Mouse (Mus musculus) midbrain, embryonic 13.5 days (tissue): ENCODE measurements around the gene Slc15a4. TPM values are rescaled to one million over a fixed set of nuclear protein-coding genes. Genes with fewer than 3 reads are reported as not detected.
A peak's percentile ranks its signal among the peaks of the same experiment; 100 is the strongest.

Source experiments
- ATAC-seq: fragments of 200-750 bp; cut with Nextera tagmentation; 2 replicates; pipeline ENCODE4 v1.8.0; 2017; ENCODE audit warnings: mild to moderate bottlenecking, moderate TSS enrichment, moderate library complexity
- H3K27ac ChIP-seq: fragments of 300-500 bp; sonication (generic); 2 replicates; pipeline ENCODE4 v1.5.1; 2015; ENCODE audit warnings: inconsistent platforms, mild to moderate bottlenecking, moderate library complexity
- H3K27me3 ChIP-seq: fragments of 300-500 bp; sonication (generic); 2 replicates; pipeline ENCODE4 v1.6.1; 2015; ENCODE audit warnings: mild to moderate bottlenecking, inconsistent platforms
- H3K36me3 ChIP-seq: fragments of 300-500 bp; sonication (generic); 2 replicates; pipeline ENCODE4 v1.6.1; 2015; ENCODE audit warnings: mild to moderate bottlenecking, inconsistent platforms
- H3K4me1 ChIP-seq: fragments of 300-500 bp; sonication (generic); replicated peaks from 2 replicates; pipeline ENCODE4 v1.6.1; 2015; ENCODE audit warnings: inconsistent platforms
- H3K4me2 ChIP-seq: fragments of 300-500 bp; sonication (generic); replicated peaks from 2 replicates; pipeline ENCODE4 v1.6.1; 2015; ENCODE audit warnings: moderate library complexity, mild to moderate bottlenecking, inconsistent platforms
- H3K4me3 ChIP-seq: fragments of 300-500 bp; sonication (generic); replicated peaks from 2 replicates; pipeline ENCODE4 v1.5.1; 2015; ENCODE audit warnings: mild to moderate bottlenecking, inconsistent platforms
- H3K9ac ChIP-seq: fragments of 300-500 bp; sonication (generic); replicated peaks from 2 replicates; pipeline ENCODE4 v1.6.1; 2015; ENCODE audit warnings: mild to moderate bottlenecking, inconsistent platforms
- H3K9me3 ChIP-seq: fragments of 300-500 bp; sonication (generic); 2 replicates; pipeline ENCODE4 v1.6.1; 2016; ENCODE audit warnings: mild to moderate bottlenecking, inconsistent platforms
- WGBS: fragments of 180-500 bp; shearing (Covaris S2); methylation state at CpG from one replicate; pipeline ENCODE4 v1.1.7; 2015; 5-methylcytosine and 5-hydroxymethylcytosine counted together
- polyA plus RNA-seq: library from polyadenylated mRNA; unstranded; fragments of >200 nt; fragmentation: Nextera tagmentation; extraction: Ambion mirVana; gene quantifications from 2 replicates; pipeline ENCODE4 v1.2.1, GENCODE M21; 2015

Gene Slc15a4
- polyA plus RNA-seq, 1 experiment from 2014 or later = 24.4 TPM

GRCm38 (mm10) chr5:127618834-127619233, 13.9 kb downstream of the Slc15a4 start:
- Histone ChIP-seq H3K27ac (no peak overlapping the region), H3K4me1 (peaks cover 28% of the 10 kb centered on the region), H3K27me3 (no peaks in the 10 kb centered on the region), H3K36me3 (no peaks in the 10 kb centered on the region), H3K9ac (no peak overlapping the region), H3K4me3 (no peak overlapping the region), H3K9me3 (no peaks in the 10 kb centered on the region), H3K4me2 (no peak overlapping the region)
- 74% methylated on average over 3 of the region's 3 CpGs for WGBS
- ATAC-seq = no peak

GRCm38 (mm10) chr5:127616884-127617635, 15.6 kb downstream of the Slc15a4 start:
- H3K4me1 ChIP-seq = peaks cover 34% of the 10 kb centered on the region
- H3K4me3 ChIP-seq = peak overlapping the region; percentile 99
- WGBS = under 1% methylated on average over 90 of the region's 91 CpGs
- H3K27me3 ChIP-seq = no peaks in the 10 kb centered on the region
- ATAC-seq = peak; percentile 96
- H3K4me2 ChIP-seq = peak overlapping the region; percentile 93
- H3K27ac ChIP-seq = peak overlapping the region; percentile 84
- H3K36me3 ChIP-seq = no peaks in the 10 kb centered on the region
- H3K9ac ChIP-seq = peak overlapping the region; percentile 99
- no peaks in the 10 kb centered on the region for H3K9me3 ChIP-seq

GRCm38 (mm10) chr5:127616151-127616550, 16.5 kb downstream of the Slc15a4 start:
- Histone ChIP-seq H3K27me3 (no peaks in the 10 kb centered on the region), H3K27ac (no peak overlapping the region)
- no peak for ATAC-seq

GRCm38 (mm10) chr5:127615459-127615858, 17.2 kb downstream of the Slc15a4 start:
- Histone ChIP-seq H3K27me3 (no peaks in the 10 kb centered on the region), H3K9me3 (no peaks in the 10 kb centered on the region), H3K4me1 (peaks cover 49% of the 10 kb centered on the region), H3K27ac (no peak overlapping the region), H3K36me3 (no peaks in the 10 kb centered on the region), H3K4me2 (peak overlapping the region; percentile 93), H3K4me3 (peak overlapping the region; percentile 99), H3K9ac (peak overlapping the region; percentile 99)
- 86% methylated on average over 3 of the region's 3 CpGs for whole genome bisulfite sequencing
- ATAC-seq = no peak

More at GRCm38 (mm10) chr5:127616151-127616550, 16.5 kb downstream of the Slc15a4 start:
- peak overlapping the region; percentile 99 for H3K9ac ChIP-seq
- peaks cover 42% of the 10 kb centered on the region for H3K4me1 ChIP-seq
- 24% methylated on average over 5 of the region's 5 CpGs for WGBS
- no peaks in the 10 kb centered on the region for H3K9me3 ChIP-seq
- no peaks in the 10 kb centered on the region for H3K36me3 ChIP-seq
- H3K4me3 ChIP-seq = peak overlapping the region; percentile 99
- H3K4me2 ChIP-seq = peak overlapping the region; percentile 93

GRCm38 (mm10) chr5:127612397-127612796, 20.3 kb downstream of the Slc15a4 start:
- Histone ChIP-seq H3K27ac (no peak overlapping the region), H3K4me1 (peaks cover 51% of the 10 kb centered on the region), H3K27me3 (no peaks in the 10 kb centered on the region), H3K9ac (no peak overlapping the region), H3K36me3 (peaks cover 15% of the 10 kb centered on the region), H3K4me2 (no peak overlapping the region), H3K9me3 (no peaks in the 10 kb centered on the region), H3K4me3 (no peak overlapping the region)
- no peak for ATAC-seq
- 97% methylated on average over 6 of the region's 6 CpGs for WGBS

GRCm38 (mm10) chr5:127611881-127612280, 20.8 kb downstream of the Slc15a4 start:
- WGBS = 88% methylated on average over 1 of the region's 1 CpGs

GRCm38 (mm10) chr5:127610787-127611509, 21.7 kb downstream of the Slc15a4 start:
- no peak overlapping the region for H3K4me3 ChIP-seq
- no peak for ATAC-seq
- H3K27me3 ChIP-seq = no peaks in the 10 kb centered on the region
- peaks cover 44% of the 10 kb centered on the region for H3K4me1 ChIP-seq
- no peak overlapping the region for H3K9ac ChIP-seq
- 85% methylated on average over 6 of the region's 6 CpGs for WGBS
- no peak overlapping the region for H3K4me2 ChIP-seq
- H3K36me3 ChIP-seq = peaks cover 28% of the 10 kb centered on the region
- no peaks in the 10 kb centered on the region for H3K9me3 ChIP-seq
- no peak overlapping the region for H3K27ac ChIP-seq

More at GRCm38 (mm10) chr5:127611881-127612280, 20.8 kb downstream of the Slc15a4 start:
- no peak for ATAC-seq
- H3K9ac ChIP-seq = no peak overlapping the region
- no peaks in the 10 kb centered on the region for H3K27me3 ChIP-seq
- no peak overlapping the region for H3K4me3 ChIP-seq
- H3K36me3 ChIP-seq = peaks cover 19% of the 10 kb centered on the region
- no peaks in the 10 kb centered on the region for H3K9me3 ChIP-seq
- peaks cover 51% of the 10 kb centered on the region for H3K4me1 ChIP-seq
- H3K4me2 ChIP-seq = no peak overlapping the region
- no peak overlapping the region for H3K27ac ChIP-seq

GRCm38 (mm10) chr5:127609191-127609714, 23.4 kb downstream of the Slc15a4 start:
- Histone ChIP-seq H3K27ac (no peak overlapping the region), H3K4me3 (no peak overlapping the region)
- 89% methylated on average over 7 of the region's 7 CpGs for WGBS

GRCm38 (mm10) chr5:127607507-127607906, 25.2 kb downstream of the Slc15a4 start:
- WGBS = 96% methylated on average over 2 of the region's 2 CpGs
- Histone ChIP-seq H3K36me3 (peaks cover 57% of the 10 kb centered on the region), H3K9ac (no peak overlapping the region), H3K4me3 (no peak overlapping the region), H3K27ac (no peak overlapping the region), H3K4me2 (no peak overlapping the region), H3K27me3 (no peaks in the 10 kb centered on the region), H3K4me1 (peaks cover 16% of the 10 kb centered on the region; the same call in 1 of the 2 replicates), H3K9me3 (no peaks in the 10 kb centered on the region)
- ATAC-seq = no peak

More at GRCm38 (mm10) chr5:127609191-127609714, 23.4 kb downstream of the Slc15a4 start:
- Histone ChIP-seq H3K9ac (no peak overlapping the region), H3K36me3 (peaks cover 40% of the 10 kb centered on the region), H3K9me3 (no peaks in the 10 kb centered on the region), H3K27me3 (no peaks in the 10 kb centered on the region), H3K4me2 (no peak overlapping the region), H3K4me1 (peaks cover 27% of the 10 kb centered on the region)
- no peak for ATAC-seq

GRCm38 (mm10) chr5:127602996-127603395, 29.7 kb downstream of the Slc15a4 start:
- no peaks in the 10 kb centered on the region for H3K27me3 ChIP-seq
- H3K9ac ChIP-seq = no peak overlapping the region
- no peaks in the 10 kb centered on the region for H3K4me1 ChIP-seq
- H3K36me3 ChIP-seq = peaks cover 93% of the 10 kb centered on the region
- H3K9me3 ChIP-seq = no peaks in the 10 kb centered on the region
- 96% methylated on average over 5 of the region's 5 CpGs for WGBS
- no peak overlapping the region for H3K4me3 ChIP-seq
- no peak overlapping the region for H3K27ac ChIP-seq
- no peak for ATAC-seq
- H3K4me2 ChIP-seq = no peak overlapping the region

- Histone ChIP-seq H3K9me3 (no peaks in the 10 kb centered on the region), H3K36me3 (peaks cover 96% of the 10 kb centered on the region), H3K9ac (no peak overlapping the region), H3K4me2 (no peak overlapping the region), H3K4me1 (no peaks in the 10 kb centered on the region), H3K27ac (no peak overlapping the region), H3K27me3 (no peaks in the 10 kb centered on the region), H3K4me3 (no peak overlapping the region)
- 92% methylated on average over 7 of the region's 7 CpGs for WGBS
- ATAC-seq = no peak
Observed at GRCm38 (mm10) chr5:127596862-127597261, 35.8 kb downstream of the Slc15a4 start.

GRCm38 (mm10) chr5:127595676-127596075, 37.0 kb downstream of the Slc15a4 start:
- WGBS = 97% methylated on average over 3 of the region's 3 CpGs
- no peak overlapping the region for H3K9ac ChIP-seq
- peaks cover 89% of the 10 kb centered on the region for H3K36me3 ChIP-seq

More at GRCm38 (mm10) chr5:127595676-127596075, 37.0 kb downstream of the Slc15a4 start:
- no peaks in the 10 kb centered on the region for H3K9me3 ChIP-seq
- ATAC-seq = no peak
- no peak overlapping the region for H3K4me2 ChIP-seq
- H3K27ac ChIP-seq = no peak overlapping the region
- no peak overlapping the region for H3K4me3 ChIP-seq
- no peaks in the 10 kb centered on the region for H3K4me1 ChIP-seq
- H3K27me3 ChIP-seq = no peaks in the 10 kb centered on the region
